Mouse (Mus musculus) adipocyte (in vitro differentiated cells): ENCODE measurements at regions not wholly inside any gene's neighbourhood (a gene's known extent, or its start where the extent isn't known, plus 50 kb on each side); places are given as distances from the start of the nearest gene placed in this dataset.

Experiments
- DNase-seq: peaks from one replicate; pipeline ENCODE4 v3.0.0-alpha.2; 2016; ENCODE audit warnings: low spot score

DNA sequence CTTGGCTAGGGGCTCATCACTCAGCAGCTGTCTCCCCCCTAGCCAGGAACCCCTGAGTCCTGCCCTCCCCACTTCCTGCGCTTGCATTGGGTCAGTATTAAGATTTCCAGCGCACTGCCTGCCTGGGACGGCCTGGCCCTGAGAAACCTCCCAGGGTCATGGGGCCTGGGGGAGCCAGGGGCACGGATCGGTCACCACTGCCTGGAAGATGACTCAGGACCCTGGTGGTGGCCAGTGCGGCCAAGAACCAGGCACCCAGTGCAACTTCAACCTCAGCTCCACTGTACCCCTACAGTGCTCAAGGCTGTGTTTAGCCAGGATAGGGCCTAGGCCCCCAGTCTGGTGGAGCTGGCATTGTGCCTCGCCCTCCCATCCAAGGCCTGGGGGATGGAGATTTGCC, 111.9 kb upstream of the Zbtb40 start:
- DNase-seq: no peak

DNA sequence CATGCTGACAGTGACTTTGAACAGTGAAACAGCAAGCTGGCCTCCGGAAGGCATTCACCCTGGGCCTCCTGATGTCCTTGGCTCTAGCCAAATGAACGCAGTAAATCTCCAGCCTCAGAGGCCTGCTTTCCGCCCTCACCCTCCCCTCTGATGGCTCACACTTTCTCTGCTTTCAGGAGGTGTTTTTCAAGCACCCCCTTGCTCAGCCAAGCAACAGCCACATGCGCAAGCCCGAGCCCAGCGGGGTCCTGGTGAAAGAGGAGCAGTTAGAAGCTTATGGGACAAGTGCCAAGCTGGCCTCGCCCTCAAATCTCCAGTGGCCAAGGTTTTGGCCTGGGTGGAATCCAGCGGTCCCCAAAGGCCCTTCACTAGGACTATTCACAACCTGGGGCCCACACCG, 109.6 kb upstream of the Zbtb40 start:
- no peak for DNase-seq

DNA sequence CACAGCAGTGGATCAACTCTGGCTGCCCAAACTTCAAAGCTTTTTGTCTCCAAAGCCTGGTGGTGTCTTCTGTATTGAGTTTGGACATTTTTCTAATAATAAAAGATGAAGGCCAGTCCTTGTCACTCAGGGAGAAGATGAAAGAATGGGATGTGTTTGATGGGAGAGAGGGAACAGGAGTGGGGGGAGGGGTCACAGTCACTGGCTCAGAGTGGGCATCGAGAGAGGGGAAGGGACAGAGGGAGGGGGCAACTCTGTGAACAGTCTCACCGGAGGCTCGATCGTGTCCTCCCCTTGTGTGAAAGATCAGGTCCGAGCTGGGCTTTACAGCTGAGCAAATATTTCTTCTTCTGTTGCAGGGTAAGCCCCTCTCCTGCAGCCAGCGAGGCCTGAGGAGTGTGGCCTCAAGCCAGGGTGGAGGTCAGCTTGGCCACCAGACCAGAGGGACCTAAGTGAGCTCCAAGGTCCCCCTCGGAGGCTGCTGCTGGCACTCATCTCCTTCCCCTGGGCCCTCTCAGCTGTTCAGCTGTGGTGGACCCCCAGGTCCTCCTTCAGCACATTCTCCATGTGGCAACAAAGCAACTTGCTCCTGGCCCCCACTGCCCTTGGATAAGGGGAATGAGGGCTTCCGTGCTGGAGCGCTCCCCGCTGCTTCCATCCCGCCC, 108.0 kb upstream of the Zbtb40 start:
- no peak for DNase-seq

DNA sequence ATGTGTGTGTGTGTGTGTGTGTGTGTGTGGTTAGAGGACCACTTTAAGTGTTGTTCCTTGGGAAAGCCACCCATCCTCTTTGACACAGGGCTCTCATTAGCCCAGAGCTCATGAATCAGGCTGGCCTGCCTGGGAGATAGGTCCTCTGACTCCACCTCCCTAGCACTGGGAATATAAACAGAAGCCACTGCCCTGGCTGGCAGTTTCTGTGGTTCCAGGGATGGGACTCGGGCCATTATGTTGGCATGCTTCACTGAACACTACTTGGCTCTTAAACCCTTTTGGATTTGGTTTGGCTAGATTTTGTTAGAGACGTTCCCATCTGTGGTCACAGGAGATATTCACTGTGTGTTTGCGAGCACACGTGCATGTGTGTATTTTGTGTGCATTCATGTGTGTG, 100.2 kb upstream of the Zbtb40 start:
- peak; percentile 53 for DNase-seq

DNA sequence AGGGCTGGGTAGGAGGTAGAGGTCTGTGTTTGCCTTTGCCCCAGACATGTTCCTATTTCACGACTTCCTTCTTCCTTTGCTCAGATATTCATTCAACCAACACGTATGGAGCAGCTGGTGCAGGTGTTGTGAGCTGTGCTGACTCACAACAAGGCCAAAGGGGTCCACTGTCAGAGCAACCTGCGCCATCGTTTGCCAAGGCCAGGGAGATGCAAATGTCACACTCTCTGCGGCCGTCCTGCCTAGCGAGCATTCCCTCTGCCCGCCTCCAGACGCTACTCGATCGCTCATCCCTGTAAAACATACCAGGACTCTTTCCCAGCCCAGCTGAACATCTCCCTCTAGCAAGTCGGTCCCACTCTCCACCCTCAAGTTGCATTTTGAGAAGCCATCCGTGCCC, 99.2 kb upstream of the Zbtb40 start:
- no peak for DNase-seq

DNA sequence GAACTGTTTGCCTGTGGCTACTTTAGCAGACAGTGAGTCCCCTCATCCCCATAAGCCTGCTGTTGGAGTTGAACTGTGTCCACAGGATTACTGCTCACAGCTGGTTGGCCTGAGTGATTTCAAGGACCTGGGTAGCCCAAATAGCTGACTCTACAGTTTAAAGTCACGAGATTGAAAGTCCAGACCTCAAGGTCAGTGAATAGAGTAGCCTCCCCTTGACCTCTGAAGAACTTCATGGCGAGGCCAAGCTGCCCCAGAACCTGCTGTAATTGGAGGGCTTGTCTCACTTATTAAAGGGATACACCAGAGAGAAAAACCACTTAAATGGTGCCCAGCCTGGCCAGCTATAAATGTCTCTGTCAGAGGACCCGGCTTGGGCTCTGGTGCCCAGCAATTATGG, 97.7 kb upstream of the Zbtb40 start:
- no peak for DNase-seq

DNA sequence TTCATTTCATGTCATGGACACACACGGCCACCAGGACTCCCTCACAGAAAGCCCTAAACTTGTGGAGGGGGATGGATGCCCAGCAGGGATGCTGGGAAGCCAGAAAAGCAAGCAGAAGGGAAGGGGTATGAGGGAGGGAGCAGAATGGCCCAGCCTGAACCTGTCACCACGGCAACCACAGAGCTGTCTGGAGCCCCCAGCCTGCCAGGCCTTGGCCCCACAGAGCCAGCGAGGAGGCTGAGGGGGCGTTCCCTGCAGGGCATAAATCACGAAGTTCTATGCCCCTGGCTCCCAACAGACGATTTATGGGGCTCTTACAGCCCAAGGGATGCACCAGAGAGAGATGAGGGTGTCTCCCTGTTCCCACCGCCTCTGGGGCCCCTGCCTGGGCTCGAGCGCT, 93.7 kb upstream of the Zbtb40 start:
- no peak for DNase-seq

DNA sequence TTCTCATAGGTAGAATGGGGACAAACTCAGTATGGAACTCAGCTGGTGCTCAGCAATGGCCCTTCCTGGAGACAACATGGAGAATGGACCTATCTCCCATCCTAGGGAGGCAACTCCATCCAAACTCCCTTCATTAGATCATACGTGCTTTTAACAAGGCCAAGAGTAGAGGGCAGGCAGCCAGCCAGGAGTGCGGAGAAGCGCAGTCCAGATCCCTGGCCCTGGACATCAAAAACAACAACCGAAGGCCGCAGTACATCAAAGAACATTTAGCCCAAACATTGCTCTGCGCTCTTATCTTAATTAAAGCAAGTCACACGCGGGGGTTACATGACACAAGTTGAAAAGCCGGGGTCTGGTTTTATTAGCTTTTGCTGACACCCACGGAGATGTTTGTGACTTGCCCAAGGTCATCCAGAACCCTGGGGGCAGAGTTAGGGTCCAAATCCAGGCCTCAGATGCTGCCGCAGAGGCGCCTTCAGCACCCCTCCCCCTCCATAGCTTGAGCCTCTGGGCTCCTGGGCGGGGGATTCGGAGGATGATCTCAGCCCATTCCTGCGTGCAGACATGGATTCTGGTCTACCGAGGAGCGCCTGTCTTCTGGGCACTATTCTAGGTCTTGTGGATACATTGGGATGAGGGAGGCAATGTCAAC, 90.6 kb upstream of the Zbtb40 start:
- no peak for DNase-seq

DNA sequence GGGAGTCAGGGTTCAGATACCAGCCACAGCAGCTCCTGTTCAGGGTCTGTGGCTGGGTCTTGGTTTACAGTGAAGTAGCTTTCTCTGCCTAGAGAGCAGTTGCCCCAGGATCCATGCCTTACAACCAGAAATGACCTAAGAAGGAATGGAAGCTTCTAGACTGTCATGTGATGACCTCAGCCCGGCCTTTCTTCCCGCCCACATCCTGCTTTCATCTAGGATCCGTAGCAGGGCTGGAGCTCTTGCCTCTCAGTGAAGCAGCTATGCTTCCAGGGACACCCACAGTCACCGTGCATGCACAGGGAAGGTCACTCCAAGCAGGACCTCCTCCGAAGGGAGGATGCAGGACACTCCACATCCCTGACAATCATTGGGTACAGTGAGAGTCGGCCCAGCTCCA, 89.5 kb upstream of the Zbtb40 start:
- DNase-seq: no peak

DNA sequence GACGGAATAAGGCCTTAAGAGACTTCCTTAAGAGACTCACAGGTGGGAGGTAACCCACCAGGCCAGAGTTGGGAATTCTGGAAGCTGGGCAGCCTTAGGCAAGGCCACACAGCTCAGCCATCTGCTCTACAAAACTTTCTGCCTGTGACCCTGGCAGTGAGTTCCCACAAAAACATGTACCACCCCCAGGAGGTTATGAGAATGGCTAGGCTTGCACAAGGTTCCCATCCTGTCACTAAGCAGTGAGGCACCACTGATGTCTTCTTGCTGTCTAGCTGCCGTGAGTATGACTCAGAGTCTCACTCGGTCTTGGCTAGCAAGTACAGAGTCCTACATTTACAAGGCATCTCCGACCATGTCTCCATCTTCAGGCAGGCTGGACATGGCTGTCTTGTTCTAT, 87.7 kb upstream of the Zbtb40 start:
- peak; percentile 48 for DNase-seq

DNA sequence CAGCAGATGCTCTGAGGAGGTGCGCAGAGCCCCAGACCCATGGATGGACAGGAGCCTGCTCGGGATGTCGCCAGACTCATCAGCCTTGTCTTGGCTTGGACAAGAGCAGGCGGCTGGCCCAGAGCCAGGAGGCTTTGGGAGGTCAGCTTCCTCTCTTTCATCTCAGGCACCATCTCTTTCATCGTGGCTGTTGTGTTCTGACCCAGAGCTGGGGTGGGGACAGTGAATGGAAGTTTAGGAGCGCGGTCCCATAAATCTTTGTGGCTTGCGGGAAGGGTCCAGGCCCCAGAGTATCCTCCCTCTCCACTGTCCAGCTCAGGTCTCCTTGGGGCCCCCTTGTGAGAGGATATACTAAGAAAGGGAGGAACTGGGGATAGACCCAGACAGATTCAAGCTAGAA, 87.2 kb upstream of the Zbtb40 start:
- DNase-seq: no peak

DNA sequence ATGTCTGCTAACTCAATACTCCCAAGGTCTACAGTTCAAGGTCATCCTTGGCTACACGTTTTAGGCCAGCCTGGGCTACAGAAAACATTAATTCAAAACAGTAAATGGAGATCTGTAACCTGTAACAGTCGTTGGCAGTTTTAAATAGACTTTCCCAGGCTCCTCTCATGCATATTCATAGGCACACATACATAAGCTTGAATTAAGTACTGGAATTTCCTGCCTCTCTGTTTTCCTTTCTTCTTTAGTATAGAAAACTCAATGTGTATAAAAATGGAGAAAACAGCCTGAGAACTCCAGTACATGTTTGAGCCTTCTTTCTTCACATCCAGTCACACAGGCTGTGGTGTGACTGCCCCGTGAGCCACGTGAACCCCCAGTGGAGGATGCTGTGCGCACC, 86.0 kb upstream of the Zbtb40 start:
- DNase-seq: no peak

DNA sequence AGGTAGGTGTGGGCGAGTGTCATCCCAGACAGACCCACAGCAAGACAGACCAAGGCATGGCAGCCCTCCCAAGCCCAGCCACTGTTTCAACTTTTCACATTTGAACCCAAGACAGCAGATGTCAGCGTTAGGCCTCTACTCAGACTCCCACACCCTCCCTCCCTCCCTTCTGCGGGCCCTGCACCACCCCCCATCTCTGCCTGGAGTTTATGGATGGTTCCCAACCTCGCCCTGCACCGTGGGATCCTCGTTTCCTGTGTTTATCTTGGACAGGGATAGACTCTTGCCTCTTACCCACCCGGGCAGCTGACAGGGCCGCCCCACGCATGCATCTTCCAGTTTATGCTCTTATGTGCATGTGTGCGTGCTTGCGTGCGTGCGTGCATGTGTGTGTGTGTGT, 85.2 kb upstream of the Zbtb40 start:
- peak; percentile 9 for DNase-seq

DNA sequence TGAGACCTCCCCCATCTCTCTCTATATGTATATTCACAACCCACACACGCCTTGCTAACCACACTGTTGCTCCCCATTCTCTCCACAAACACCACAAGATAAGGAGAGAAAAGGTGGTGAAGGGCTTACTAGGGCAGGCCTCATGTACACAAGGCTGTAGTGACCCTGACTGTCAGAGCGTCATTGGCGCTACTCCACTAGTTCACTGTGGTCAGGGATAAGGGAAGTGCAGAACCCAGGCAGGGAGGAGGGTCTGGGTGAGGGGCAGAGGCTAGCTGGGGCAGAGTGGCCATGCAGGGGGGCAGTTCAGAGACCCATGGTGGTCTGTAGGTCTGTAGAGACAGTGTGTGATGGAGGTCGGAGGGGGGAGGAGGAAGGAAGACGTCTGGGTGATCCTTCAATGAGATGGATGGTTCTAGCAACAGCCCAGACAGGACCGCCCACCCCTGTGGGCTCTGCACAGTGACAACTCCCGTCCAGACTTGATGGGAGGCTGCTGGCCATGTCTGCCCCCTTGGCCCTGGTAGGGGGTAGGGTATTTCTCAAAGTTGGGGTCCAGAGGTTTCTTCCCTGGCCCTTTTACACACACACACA, 82.1 kb upstream of the Zbtb40 start:
- no peak for DNase-seq

DNA sequence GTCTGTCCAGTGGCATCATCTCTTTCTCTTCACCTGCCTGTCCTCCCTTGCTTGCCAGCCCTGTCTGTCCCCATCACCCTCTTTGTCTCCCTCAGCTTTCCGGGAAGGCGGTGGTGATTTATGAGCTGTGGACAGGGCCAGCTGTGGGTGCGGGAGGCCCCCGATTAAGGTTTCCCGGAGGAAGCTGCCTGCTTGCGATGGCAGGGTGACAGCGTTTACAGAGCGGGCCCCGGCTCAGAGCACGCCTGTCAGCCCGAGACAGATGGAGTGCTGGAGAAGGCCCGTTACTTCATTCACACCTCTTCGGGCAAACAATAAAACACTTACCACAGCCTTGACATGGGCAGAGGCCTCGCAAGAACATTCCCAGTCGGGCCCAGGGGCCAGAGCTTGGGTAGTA, 79.6 kb upstream of the Zbtb40 start:
- no peak for DNase-seq

DNA sequence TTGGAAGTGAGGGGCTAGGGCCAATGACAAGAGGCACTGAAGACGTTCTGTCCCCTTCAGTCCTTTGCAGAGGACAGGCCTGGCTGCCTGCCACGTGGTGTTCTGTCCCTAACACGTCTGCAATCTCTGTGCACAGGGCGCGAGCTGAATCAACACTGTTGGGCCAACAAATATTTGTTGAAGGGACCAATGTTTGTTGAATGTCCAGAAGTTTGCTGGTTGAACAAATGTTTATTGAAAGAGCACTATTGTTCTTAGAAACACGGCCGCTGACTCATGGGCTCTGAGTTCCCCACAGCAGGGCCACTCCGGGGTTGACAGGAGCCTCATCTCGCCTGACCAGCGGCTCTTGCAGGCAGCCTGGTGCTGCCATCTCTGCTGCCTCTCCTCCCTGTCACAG, 73.1 kb upstream of the Zbtb40 start:
- DNase-seq: peak; percentile 25

DNA sequence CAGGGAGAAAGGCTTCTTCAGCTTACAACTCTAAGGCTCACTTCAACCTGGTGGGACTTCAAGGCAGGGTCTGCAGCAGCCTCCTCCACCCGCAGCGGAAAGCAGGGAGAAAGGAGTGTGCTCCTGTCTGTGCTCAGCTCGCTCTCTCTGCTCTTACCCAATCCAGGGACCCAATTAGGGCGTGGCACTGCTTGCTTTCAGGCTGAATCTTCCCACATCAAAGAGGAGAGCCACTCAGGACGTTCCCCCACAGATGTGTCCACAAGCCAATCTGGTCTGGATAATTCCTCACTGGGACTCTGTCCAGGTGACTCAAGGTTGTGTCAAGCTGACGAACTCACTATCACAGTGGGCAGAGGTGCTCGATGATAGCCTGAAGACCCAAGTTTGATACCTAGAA, 72.0 kb upstream of the Zbtb40 start:
- DNase-seq: no peak

DNA sequence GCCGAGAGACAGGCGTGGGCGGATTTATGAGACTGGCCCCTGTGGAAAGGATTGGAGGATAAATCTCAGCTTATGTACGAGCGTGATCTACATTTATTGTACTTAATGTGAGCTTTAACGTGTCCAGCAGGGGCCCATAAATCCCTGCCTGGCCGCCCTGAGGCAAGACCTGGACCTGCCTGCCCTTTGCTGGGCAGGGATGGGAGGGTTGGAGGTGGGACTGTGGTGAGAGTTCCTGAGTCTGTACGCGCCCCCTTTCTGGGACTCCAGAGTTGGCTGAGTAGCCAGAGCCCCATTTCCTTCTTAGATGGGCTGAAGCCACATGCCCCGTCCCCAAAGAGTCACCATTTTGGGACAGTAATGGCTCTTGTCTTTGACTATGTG, 69.7 kb upstream of the Zbtb40 start:
- no peak for DNase-seq

DNA sequence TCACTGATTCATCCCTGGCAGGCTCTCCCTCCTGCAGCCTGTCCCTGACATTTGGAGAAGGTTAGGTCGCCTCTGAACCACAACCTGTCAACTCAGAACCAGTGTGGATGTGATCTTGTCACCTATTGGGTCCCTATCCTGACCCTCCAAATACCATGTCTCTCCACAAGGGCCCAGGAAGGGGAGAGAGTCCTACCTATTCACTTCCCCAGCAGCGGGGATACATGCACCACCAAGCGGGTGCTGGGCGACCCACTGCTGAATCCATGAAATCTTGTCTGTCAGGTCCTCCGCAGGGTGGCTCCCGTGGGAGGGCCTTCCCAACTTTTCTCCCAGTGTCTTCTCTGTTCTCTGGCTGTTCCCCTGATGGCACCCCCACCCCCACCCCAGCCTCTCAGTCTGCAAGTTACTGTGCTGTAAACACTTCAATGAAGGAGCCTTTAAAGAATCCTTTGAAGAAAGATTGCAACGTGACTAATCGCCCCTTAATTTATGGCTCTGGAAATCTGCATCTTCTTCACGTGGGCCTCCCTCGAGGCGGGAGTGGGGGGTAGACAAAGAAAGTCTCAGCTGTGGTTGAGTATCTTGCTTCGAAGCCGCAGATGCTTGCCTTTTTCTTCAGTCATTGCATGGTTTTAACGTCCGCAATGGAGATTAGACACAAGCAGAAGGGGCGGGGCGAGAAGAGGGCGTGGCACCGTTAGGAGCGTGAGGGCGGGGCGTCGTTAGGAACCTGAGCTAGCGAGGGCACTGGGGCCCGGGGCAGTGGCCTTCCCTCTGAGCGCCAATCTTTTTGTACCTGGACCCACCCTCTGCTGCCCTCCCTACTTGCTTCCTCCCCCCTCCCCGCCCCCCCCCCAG, 69.1 kb upstream of the Zbtb40 start:
- no peak for DNase-seq

DNA sequence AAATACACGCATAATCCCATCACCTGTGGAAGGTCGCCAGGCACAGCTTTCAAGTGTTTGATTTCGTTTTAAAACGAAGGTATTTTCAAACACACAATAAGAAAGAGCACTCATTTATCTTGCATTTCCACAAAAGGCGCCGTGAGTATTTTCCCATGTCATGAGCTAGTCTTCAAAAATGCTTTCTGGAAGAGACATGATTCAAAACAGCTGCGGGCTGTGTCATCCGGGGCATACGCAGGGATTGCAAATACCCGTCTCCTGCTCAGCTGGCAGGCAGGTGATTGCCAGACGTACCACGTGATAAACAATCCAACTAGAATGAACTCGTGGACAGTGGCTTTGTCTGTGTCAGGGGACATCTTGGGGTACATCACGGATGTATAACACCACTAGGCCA, 66.5 kb upstream of the Zbtb40 start:
- no peak for DNase-seq

DNA sequence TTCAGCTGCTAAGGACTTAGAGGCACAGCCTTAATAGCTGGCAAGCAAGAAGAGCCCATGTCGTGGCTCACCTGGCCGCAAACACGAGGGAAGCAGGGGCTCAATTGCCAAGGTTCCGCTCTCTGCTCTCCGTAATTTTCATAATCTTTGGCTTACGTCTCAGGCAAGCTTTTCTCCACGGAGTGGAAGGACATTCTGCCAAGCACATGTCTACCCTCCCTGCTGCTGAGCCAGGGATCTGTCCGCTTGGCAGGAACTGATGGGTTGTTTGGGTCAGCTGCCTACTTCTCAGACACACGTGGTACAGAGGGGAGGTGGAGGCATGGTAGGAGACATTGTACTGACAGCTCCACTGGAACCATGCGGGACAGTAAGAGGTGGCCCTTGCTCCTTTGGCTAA, 61.7 kb upstream of the Zbtb40 start:
- peak; percentile 10 for DNase-seq

DNA sequence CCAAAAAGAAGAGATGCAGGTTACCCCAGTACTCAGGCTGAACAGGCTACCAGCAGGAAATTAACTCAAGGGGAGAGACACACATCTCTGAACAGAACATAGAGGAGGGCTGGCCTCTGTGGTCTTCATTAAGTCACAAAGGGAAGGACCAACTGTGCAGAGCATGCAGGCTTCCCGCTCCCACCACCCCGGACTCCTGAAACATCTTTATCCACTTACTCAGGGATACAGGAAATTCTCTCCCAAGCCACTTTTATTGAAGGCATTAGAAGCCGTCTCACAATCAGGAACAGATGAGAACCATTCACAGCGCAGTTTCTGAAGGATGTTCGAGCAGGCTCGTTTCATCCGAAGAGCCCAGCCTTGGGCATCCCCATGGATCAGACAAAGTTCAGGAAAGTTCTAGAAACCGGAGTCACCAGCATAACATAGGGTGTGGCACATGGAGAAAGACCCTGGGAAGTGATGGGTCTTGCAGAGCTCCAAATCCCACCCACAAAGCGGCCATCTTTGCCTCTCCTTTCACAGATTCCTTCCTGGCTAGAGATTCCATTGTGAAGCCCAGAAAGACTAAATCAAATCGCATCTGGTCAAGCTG, 55.9 kb upstream of the Zbtb40 start:
- no peak for DNase-seq

DNA sequence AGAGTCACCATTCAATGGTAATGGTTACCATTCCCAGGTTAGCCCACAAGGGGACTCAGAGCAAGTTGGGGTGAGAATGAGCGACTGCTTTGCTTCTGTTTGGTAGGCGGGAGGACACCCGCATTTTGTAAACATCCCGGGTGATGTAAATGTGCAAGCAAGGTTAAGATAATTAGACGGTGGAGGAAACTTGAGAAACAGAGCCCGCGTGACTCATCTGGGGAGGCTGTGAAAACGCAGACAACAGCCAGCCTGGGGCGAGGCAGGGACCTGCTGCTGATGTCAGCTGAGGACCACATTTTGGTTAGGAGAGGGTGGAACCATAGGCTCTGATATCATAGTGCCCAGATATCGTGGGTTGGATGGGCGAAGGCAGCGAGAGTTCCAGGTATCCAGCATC, 52.6 kb upstream of the Zbtb40 start:
- DNase-seq: no peak
